Mouse (Mus musculus) neutrophil, adult 59 days (primary cell): ENCODE data around the gene Wfdc11. TPM values are rescaled to one million over a fixed set of nuclear protein-coding genes. Genes with fewer than 3 reads are reported as not detected.

ENCODE experiments used
- total RNA-seq, 2 experiments: library from RNA; stranded (reverse); gene quantifications; 1 replicate in 1 of 2; 2 replicates in 1 of 2; pipeline ENCODE4 v1.2.4; 2023

The Wfdc11 gene
- not detected for total RNA-seq

GRCm38 (mm10) chr2:164673987-164674386 lies at the start of gene Wfdc11:
TSS of gene Wfdc11 (minus strand) at chr2:164674087.

DNA sequence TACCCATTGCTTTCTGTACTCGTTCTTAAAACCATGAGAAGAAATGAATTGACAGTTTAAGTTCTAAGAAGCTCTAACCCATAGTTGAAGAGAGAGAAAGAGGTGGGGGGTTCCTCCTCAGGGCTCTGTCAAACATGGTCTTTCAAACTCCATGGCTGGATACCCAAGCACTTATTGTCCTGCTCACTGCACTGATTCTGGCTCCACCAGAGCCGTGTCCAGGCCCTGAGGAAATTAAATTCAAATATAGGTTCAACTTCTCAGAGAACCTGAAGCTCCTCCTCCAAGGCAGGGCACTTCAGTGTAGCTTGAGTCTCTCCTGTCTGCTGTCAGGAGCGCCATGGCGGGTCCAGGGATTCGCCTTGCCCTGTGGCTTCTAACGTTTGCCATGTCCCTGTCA lies 41.1 kb upstream of the Wfdc11 start, which contains the start of gene Spint5:
TSS of gene Spint5 (plus strand) at position 301 of the 400 bp plus-strand sequence.

GRCm38 (mm10) chr2:164698201-164698600 lies 24.3 kb upstream of the Wfdc11 start, which contains the start of gene Spint4:
TSS of gene Spint4 (plus strand) at chr2:164698501.

GRCm38 (mm10) chr2:164684807-164685206 lies 10.9 kb upstream of the Wfdc11 start, which contains the start of gene Wfdc13:
TSS of gene Wfdc13 (plus strand) at chr2:164685107.

GRCm38 (mm10) chr2:164656483-164656882 lies 17.4 kb downstream of the Wfdc11 start, which contains the start of gene Wfdc9:
TSS of gene Wfdc9 (minus strand) at chr2:164656583.

GRCm38 (mm10) chr2:164655858-164656257 lies 18.0 kb downstream of the Wfdc11 start, which contains the start of gene Wfdc10:
TSS of gene Wfdc10 (plus strand) at chr2:164656046.

DNA sequence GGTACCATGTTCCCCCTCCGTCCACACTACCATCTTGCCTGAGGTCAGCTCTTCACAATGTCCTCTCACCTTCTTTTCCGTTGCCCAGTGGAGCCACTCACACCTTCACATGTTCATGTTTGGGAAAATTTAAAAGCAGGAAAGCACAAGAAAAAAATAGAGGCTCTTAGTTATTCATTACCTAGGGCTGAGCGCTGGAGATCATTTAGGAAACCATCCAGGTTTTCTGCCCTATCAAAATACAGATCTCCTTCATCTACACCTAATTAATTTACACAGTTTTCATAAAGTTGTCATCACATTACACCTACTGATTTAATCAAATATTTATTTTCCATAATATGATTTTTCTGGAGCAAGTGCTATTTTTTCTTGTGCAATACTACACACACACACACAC lies 35.2 kb downstream of the Wfdc11 start, which contains the start of gene Wfdc16:
TSS of gene Wfdc16 (minus strand) at position 101 of the 400 bp plus-strand sequence.

DNA sequence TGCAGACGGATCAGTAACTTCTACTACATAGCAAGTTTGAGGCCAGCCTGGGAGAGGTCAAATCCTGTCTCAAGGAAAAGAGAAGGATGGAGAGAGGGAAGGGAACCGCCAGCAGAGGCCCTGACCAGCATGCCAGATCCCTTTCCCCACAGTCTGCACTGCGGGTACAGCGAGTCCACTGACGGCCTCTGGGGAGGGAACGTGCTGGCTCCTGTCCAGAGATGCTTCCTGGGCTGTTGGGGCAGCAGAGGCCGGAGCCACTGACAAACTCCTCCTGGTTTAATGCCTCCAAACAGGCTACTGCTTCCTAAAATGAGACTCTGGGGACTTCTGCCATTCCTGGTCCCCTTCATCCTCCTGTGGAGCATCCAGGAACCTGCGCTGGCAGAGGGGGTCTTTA lies 60.4 kb downstream of the Wfdc11 start, which contains the start of the genes Wfdc6b and Wfdc8:
TSS of gene Wfdc6b (plus strand) at position 52 of the 400 bp plus-strand sequence.
TSS of gene Wfdc8 (minus strand) at position 156 of the 400 bp plus-strand sequence.

Other genes with a start within 250 kb of the Wfdc11 start
- 1 to 10 TPM; 2.4 to 3.9 TPM for gene Sdc4, start 230.2 kb downstream of the Wfdc11 start, total RNA-seq
- 10 to 100 TPM; 28.4 to 36.4 TPM for gene Sys1, start 217.1 kb downstream of the Wfdc11 start, total RNA-seq
- gene Gm20458, start 213.1 kb downstream of the Wfdc11 start, total RNA-seq: 1 to 10 TPM in 1 of 2 experiments, under 1 TPM in 1; 0.97 to 3.1 TPM
- gene Trp53tg5, start 200.4 kb downstream of the Wfdc11 start, total RNA-seq: not detected
- gene Dbndd2, start 188.0 kb downstream of the Wfdc11 start, total RNA-seq: 1 to 10 TPM; 1.0 to 2.2 TPM
- gene Pigt, start 176.6 kb downstream of the Wfdc11 start, total RNA-seq: 10 to 100 TPM; 45.7 to 55.1 TPM
- gene Wfdc2, start 111.7 kb downstream of the Wfdc11 start, total RNA-seq: not detected
- gene Spint3, start 100.6 kb downstream of the Wfdc11 start, total RNA-seq: not detected
- gene Wfdc6a, start 88.6 kb downstream of the Wfdc11 start, total RNA-seq: not detected
- not detected for gene Eppin, start 80.5 kb downstream of the Wfdc11 start, total RNA-seq
- gene Wfdc6b, start 60.6 kb downstream of the Wfdc11 start, total RNA-seq: not detected
- gene Wfdc8, start 60.5 kb downstream of the Wfdc11 start, total RNA-seq: not detected
- gene Wfdc16, start 35.3 kb downstream of the Wfdc11 start, total RNA-seq: not detected
- 10 to 100 TPM in 1 of 2 experiments, 1 to 10 TPM in 1; 8.8 to 13.0 TPM for gene Wfdc10, start 18.0 kb downstream of the Wfdc11 start, total RNA-seq
- not detected for gene Wfdc9, start 17.5 kb downstream of the Wfdc11 start, total RNA-seq
- not detected for gene Wfdc13, start 11.0 kb upstream of the Wfdc11 start, total RNA-seq
- not detected for gene Spint4, start 24.4 kb upstream of the Wfdc11 start, total RNA-seq
- not detected for gene Spint5, start 41.2 kb upstream of the Wfdc11 start, total RNA-seq
- gene Wfdc3, start 71.8 kb upstream of the Wfdc11 start, total RNA-seq: not detected
- 10 to 100 TPM; 32.0 to 40.8 TPM for gene Dnttip1, start 71.9 kb upstream of the Wfdc11 start, total RNA-seq
- gene Ube2c, start 95.8 kb upstream of the Wfdc11 start, total RNA-seq: 100 to 1,000 TPM; 109 to 112 TPM
- gene Tnnc2, start 105.9 kb upstream of the Wfdc11 start, total RNA-seq: not detected
- 1 to 10 TPM; 2.9 to 3.7 TPM for gene Snx21, start 111.7 kb upstream of the Wfdc11 start, total RNA-seq
- 10 to 100 TPM; 47.9 to 53.1 TPM for gene Acot8, start 130.8 kb upstream of the Wfdc11 start, total RNA-seq
- gene Zswim3, start 131.0 kb upstream of the Wfdc11 start, total RNA-seq: 1 to 10 TPM; 3.1 to 3.2 TPM
- 1 to 10 TPM; 3.2 to 5.0 TPM for gene Zswim1, start 148.6 kb upstream of the Wfdc11 start, total RNA-seq
- gene Spata25, start 154.4 kb upstream of the Wfdc11 start, total RNA-seq: not detected
- 100 to 1,000 TPM; 141 to 211 TPM for gene Ctsa, start 158.8 kb upstream of the Wfdc11 start, total RNA-seq
- 1 to 10 TPM; 1.7 to 3.7 TPM for gene Neurl2, start 159.4 kb upstream of the Wfdc11 start, total RNA-seq
- gene Pltp, start 183.6 kb upstream of the Wfdc11 start, total RNA-seq: 1 to 10 TPM; 5.4 to 5.7 TPM
- gene Pcif1, start 205.2 kb upstream of the Wfdc11 start, total RNA-seq: 10 to 100 TPM; 55.4 to 63.3 TPM
- gene Zfp335, start 237.7 kb upstream of the Wfdc11 start, total RNA-seq: 10 to 100 TPM; 31.0 TPM